Mouse (Mus musculus) forebrain, embryonic 14.5 days (tissue): ENCODE data around the gene Hspa12b. TPM values are rescaled to one million over a fixed set of nuclear protein-coding genes. Genes with fewer than 3 reads are reported as not detected.

ENCODE experiments used
- ATAC-seq: fragments of 200-750 bp; cut with Nextera tagmentation; 2 replicates; pipeline ENCODE4 v1.8.0; 2017; ENCODE audit warnings: mild to moderate bottlenecking, moderate library complexity
- DNase-seq: peaks from one replicate; pipeline ENCODE4 v3.0.0-alpha.2; 2015; ENCODE audit warnings: low spot score
- H3K27ac ChIP-seq: fragments of 300-500 bp; sonication (generic); 2 replicates; pipeline ENCODE4 v1.5.1; 2014; ENCODE audit warnings: low read depth, mild to moderate bottlenecking, control low read depth, low read length, moderate library complexity
- H3K27me3 ChIP-seq: fragments of 300-500 bp; sonication (generic); replicated peaks from 2 replicates; pipeline ENCODE4 v1.6.1; 2014; ENCODE audit warnings: low read length, control low read depth, mixed read lengths; ENCODE audit not compliant: control insufficient read depth, insufficient read depth
- H3K36me3 ChIP-seq: fragments of 300-500 bp; sonication (generic); 2 replicates; pipeline ENCODE4 v1.6.1; 2014; ENCODE audit warnings: low read length, control low read depth; ENCODE audit not compliant: control insufficient read depth, insufficient read depth
- H3K4me1 ChIP-seq: fragments of 300-500 bp; sonication (generic); 2 replicates; pipeline ENCODE4 v1.6.1; 2014; ENCODE audit warnings: antibody characterized with exemption, low read length, control low read depth; ENCODE audit not compliant: control insufficient read depth, insufficient read depth
- H3K4me2 ChIP-seq: fragments of 300-500 bp; sonication (generic); 2 replicates; pipeline ENCODE4 v1.6.1; 2014; ENCODE audit warnings: mild to moderate bottlenecking, control low read depth, low read length
- H3K4me3 ChIP-seq: fragments of 300-500 bp; sonication (generic); 2 replicates; pipeline ENCODE4 v1.5.1; 2014; ENCODE audit warnings: low read depth, low read length, control low read depth
- H3K9ac ChIP-seq: fragments of 300-500 bp; sonication (generic); 2 replicates; pipeline ENCODE4 v1.6.1; 2014; ENCODE audit warnings: mild to moderate bottlenecking, low read length, control low read depth, moderate library complexity
- H3K9me3 ChIP-seq: fragments of 300-500 bp; sonication (generic); replicated peaks from 2 replicates; pipeline ENCODE4 v1.6.1; 2016; ENCODE audit warnings: low read length, control low read depth, mixed read lengths; ENCODE audit not compliant: control insufficient read depth
- WGBS: fragments of 180-500 bp; shearing (Covaris S2); extraction: QIAGEN DNeasy Blood & Tissue Kit; methylation state at CpG from one replicate; pipeline ENCODE4 v1.1.7; 2014; 5-methylcytosine and 5-hydroxymethylcytosine counted together
- polyA plus RNA-seq: library from polyadenylated mRNA; unstranded; fragments of >200 nt; fragmentation: Nextera tagmentation; extraction: Ambion mirVana; gene quantifications from 2 replicates; pipeline ENCODE4 v1.2.1, GENCODE M21; 2014

Hspa12b gene
- polyA plus RNA-seq, 1 experiment from 2014 or later, result 1.6 TPM

DNA sequence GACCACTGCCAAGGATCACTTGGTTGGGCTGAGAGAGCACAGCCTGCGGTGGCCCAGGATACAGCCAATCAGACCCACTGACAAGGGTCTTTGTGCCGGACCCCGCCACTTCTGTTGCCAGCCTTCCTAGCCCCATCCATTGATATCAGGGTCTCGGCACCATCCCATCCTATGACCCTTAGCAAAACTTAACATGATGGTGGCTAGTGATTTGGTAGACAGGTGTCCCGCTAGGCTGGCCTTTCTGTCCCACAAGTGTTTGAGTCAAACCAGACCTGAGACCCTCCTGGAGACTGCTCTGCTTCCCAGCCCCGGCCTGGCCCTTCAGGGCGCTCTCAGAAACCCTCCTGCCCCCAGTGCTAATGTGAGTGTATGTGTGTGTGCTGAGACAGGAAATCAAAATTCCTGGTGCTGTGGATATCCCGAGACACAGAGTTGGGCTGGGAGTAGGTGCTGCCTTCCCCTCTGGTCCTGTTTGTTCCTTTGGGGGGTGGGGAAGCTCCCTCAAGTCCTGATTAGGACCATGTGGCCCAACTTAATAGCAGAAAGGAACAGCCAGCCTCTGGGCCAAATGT lies 7.8 kb downstream of the Hspa12b start:
- ATAC-seq (no peak), DNase-seq (no peak)
- Histone ChIP-seq H3K27me3 (no peaks in the 10 kb centered on the region), H3K36me3 (no peaks in the 10 kb centered on the region), H3K9ac (no peak overlapping the region), H3K4me2 (no peak overlapping the region), H3K4me1 (no peaks in the 10 kb centered on the region), H3K4me3 (no peak overlapping the region), H3K9me3 (no peaks in the 10 kb centered on the region), H3K27ac (no peak overlapping the region)
- WGBS, result 86% methylated on average over 8 of the region's 8 CpGs

DNA sequence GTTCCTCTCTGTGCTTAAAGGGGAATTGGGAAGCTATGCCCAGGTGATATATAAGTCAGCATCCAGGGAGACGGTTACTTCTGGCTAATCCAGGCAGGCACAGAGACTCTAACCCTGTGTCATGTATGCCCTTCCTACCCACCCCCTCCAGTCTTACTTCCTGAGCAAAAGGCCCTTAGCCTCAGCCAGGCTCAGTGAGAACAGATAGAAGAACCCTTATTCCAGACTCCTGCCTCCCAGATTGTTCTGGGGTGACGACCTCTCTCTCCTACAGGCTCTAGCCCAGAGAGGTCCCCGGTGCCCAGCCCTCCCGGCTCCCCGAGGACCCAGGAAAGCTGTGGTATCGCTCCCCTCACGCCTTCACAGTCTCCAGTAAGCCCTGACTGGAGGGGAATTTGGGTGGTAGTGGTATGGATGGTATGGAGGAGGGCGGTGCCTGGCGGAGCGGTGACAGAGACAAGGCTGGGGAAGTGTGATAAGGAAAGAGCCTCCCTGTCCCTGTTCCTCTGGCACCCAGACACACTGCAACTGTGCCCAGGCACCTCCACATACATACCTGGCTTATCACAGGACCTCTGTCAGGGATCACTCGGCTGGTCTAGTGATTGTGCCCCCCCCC lies 8.6 kb downstream of the Hspa12b start:
- no peak for DNase-seq
- no peaks in the 10 kb centered on the region for H3K9me3 ChIP-seq
- H3K9ac ChIP-seq, result no peak overlapping the region
- H3K4me2 ChIP-seq, result no peak overlapping the region
- H3K36me3 ChIP-seq, result no peaks in the 10 kb centered on the region
- ATAC-seq, result no peak
- no peak overlapping the region for H3K27ac ChIP-seq
- H3K4me1 ChIP-seq, result no peaks in the 10 kb centered on the region
- 86% methylated on average over 11 of the region's 11 CpGs for WGBS
- H3K27me3 ChIP-seq, result no peaks in the 10 kb centered on the region
- no peak overlapping the region for H3K4me3 ChIP-seq

DNA sequence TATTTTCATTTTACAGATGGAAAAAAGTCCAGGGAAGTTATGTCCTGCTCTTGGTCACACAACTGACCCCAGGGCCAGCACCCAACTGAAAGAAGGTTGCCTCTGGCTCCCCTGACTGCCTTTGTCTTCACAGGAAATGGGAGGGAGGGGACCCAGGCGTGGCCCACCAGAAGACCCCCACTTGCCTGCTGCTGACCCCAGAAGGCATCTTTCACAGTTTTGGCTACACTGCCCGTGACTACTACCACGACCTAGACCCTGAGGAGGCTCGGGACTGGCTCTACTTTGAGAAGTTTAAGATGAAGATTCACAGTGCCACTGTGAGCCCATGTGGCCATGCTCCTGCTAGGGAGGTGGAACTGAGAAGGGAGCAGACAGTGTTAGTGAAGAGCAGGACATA lies 11.2 kb downstream of the Hspa12b start:
- no peak overlapping the region for H3K4me2 ChIP-seq
- no peak overlapping the region for H3K4me3 ChIP-seq
- H3K27me3 ChIP-seq, result no peaks in the 10 kb centered on the region
- H3K27ac ChIP-seq, result no peak overlapping the region
- no peaks in the 10 kb centered on the region for H3K4me1 ChIP-seq
- WGBS, result 88% methylated on average over 4 of the region's 4 CpGs
- peaks cover under 1% of the 10 kb centered on the region; the same call in 1 of the 2 replicates for H3K36me3 ChIP-seq
- ATAC-seq, result no peak
- no peaks in the 10 kb centered on the region for H3K9me3 ChIP-seq
- H3K9ac ChIP-seq, result no peak overlapping the region
- no peak for DNase-seq

DNA sequence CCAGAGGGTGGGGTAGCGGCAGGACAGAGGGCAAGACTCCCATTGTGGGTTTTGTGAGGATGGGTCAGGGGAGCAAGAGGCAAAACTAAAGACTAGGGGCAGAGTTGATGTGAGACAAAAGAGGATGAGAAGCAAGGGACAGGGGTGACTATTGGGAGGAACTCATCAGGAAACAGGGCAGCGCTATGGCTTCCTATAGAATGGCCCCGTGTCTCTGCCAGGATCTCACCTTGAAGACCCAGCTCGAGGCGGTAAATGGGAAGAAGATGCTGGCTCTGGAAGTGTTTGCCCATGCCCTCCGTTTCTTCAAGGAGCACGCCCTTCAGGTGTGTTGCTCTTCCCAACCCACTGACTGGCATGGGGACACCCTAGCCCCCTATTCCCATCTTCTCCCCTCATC lies 11.7 kb downstream of the Hspa12b start:
- H3K27me3 ChIP-seq, result no peaks in the 10 kb centered on the region
- H3K4me1 ChIP-seq, result no peaks in the 10 kb centered on the region
- no peak for DNase-seq
- WGBS, result 94% methylated on average over 7 of the region's 7 CpGs
- H3K36me3 ChIP-seq, result peaks cover 5% of the 10 kb centered on the region; the same call in 1 of the 2 replicates
- no peak overlapping the region for H3K9ac ChIP-seq
- ATAC-seq, result no peak
- H3K4me2 ChIP-seq, result no peak overlapping the region
- no peaks in the 10 kb centered on the region for H3K9me3 ChIP-seq
- no peak overlapping the region for H3K27ac ChIP-seq
- H3K4me3 ChIP-seq, result no peak overlapping the region

DNA sequence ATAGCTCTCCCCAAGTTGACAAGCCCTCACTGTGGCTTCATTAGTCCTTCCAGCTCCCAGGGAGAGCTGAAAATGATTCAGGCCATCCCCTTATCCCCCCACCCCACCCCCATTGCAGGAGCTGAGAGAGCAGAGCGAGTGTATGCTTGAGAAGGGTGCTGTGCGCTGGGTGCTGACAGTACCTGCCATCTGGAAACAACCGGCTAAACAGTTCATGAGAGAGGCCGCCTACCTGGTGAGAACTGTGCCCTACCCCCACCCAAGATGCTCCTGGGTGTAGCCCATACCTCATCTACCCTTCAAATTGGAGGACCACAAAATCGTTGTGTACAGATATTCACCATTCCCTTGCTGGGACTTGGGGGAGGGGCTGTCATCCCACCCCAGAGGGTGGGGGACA lies 12.2 kb downstream of the Hspa12b start:
- 94% methylated on average over 5 of the region's 5 CpGs for WGBS
- H3K36me3 ChIP-seq, result peaks cover 7% of the 10 kb centered on the region
- no peak for ATAC-seq

DNA sequence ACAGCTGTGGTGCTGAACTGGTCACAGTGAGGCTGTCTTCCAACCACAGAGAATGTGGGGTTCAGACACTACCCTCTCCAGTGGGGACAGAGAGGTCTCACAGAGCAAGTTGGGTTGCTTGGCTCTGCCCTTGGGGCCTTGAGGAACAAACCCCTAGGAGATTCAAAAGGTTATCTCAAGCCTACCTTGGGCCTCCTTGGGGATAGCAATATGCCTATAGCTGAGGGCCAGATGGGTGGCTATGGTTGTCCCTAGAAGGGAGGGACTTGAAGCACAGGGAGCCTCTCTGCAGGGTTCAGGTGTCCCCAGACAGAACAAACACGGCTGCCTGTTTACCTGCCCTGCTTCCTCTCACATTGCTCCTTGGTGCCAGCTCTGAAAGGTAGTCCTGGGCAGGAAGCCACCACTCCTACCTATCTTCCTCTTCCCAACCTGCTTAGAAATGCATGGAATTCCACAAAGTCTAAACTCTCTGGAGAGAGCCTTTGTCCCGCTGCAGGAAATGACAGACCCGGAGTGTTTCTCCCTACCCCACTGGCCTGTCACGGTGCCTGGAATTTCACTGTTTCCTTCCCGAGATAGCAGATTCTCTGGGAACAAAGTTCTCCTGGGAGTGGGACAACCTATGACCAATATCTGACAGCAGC lies 12.9 kb downstream of the Hspa12b start:
- WGBS, result 69% methylated on average over 5 of the region's 5 CpGs
- Histone ChIP-seq H3K4me2 (no peak overlapping the region), H3K4me1 (no peaks in the 10 kb centered on the region), H3K36me3 (peaks cover 14% of the 10 kb centered on the region), H3K9ac (no peak overlapping the region), H3K4me3 (no peak overlapping the region), H3K27me3 (no peaks in the 10 kb centered on the region), H3K27ac (no peak overlapping the region), H3K9me3 (no peaks in the 10 kb centered on the region)
- no peak for ATAC-seq
- DNase-seq, result no peak

More for the DNA sequence above, 12.2 kb downstream of the Hspa12b start:
- Histone ChIP-seq H3K27ac (no peak overlapping the region), H3K4me3 (no peak overlapping the region), H3K9me3 (no peaks in the 10 kb centered on the region), H3K9ac (no peak overlapping the region), H3K27me3 (no peaks in the 10 kb centered on the region), H3K4me2 (no peak overlapping the region), H3K4me1 (no peaks in the 10 kb centered on the region)
- no peak for DNase-seq

DNA sequence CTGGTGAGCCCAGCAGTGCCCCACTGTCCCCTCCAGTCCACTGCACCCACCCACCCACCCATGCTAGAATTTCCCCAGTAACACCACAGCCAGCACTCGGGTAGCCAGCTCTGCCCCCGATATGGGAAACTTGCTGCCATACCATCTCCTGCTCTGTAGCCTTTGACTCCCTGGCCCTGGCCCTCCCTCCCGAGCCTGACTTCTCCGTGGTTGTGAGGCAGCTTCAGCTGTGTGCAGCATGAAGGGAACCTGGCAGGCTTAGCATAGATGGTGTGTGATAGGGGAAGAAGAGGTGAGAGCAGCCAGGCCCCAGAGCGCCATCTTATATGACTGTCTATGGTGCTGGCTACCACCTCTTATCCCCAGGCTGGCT lies 13.4 kb downstream of the Hspa12b start:
- no peak overlapping the region for H3K27ac ChIP-seq
- no peaks in the 10 kb centered on the region for H3K27me3 ChIP-seq
- H3K36me3 ChIP-seq, result peaks cover 18% of the 10 kb centered on the region
- H3K9ac ChIP-seq, result no peak overlapping the region
- no peak overlapping the region for H3K4me2 ChIP-seq
- H3K4me3 ChIP-seq, result no peak overlapping the region
- 75% methylated on average over 5 of the region's 5 CpGs for WGBS
- no peaks in the 10 kb centered on the region for H3K4me1 ChIP-seq
- DNase-seq (no peak), ATAC-seq (no peak)
- H3K9me3 ChIP-seq, result no peaks in the 10 kb centered on the region

DNA sequence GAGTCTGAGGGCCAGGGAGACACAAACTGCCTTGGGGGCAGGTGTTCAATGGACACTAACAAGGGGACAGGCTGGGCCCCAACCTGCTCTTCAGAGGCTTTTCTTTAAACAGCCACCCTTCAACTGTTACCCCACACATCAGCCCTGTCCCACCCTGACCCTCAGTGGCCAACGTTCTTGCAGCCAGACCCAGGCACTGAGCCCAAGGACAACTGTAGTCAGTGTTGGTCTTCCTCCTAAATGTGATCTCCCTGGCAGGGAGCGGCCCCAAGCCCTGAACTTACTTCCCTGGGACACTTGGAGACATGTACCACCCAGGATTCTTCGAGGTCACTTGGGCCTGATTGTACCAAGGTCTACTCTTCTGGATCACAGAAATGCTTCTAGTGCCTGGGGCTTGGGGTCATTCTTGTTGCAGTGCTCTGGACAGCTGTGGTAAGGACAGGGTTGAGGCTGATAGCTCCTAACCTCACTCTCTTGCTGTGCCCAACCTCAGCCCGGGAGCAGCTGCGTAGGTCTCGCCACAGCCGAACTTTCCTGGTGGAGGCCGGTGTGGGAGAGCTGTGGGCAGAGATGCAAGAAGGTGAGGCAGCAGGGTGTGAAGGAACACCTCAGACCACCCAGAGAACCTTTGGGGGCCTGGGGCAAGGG lies 14.4 kb downstream of the Hspa12b start:
- ATAC-seq (no peak), DNase-seq (no peak)
- Histone ChIP-seq H3K4me1 (no peaks in the 10 kb centered on the region), H3K9ac (no peak overlapping the region), H3K4me2 (no peak overlapping the region), H3K36me3 (peaks cover 28% of the 10 kb centered on the region), H3K27ac (no peak overlapping the region), H3K4me3 (no peak overlapping the region), H3K9me3 (no peaks in the 10 kb centered on the region), H3K27me3 (no peaks in the 10 kb centered on the region)
- WGBS, result 83% methylated on average over 8 of the region's 8 CpGs

DNA sequence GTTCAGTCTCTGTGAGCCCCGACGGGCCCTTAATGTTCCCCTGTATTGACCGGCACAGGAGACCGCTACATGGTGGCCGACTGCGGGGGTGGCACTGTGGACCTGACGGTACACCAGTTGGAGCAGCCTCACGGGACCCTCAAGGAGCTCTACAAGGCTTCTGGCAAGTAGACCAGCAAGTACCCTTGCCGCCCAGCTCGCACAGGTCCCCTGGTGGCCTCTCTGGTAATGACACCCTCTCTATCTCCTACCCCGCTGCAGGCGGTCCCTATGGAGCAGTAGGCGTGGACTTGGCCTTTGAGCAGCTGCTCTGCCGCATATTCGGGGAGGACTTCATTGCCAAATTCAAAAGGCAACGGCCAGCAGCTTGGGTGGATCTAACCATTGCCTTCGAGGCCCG lies 15.5 kb downstream of the Hspa12b start:
- ATAC-seq, result peak; percentile 33
- WGBS, result 28% methylated on average over 18 of the region's 18 CpGs

More for the DNA sequence above, 15.5 kb downstream of the Hspa12b start:
- Histone ChIP-seq H3K36me3 (peaks cover 39% of the 10 kb centered on the region), H3K9me3 (no peaks in the 10 kb centered on the region), H3K4me3 (no peak overlapping the region), H3K4me2 (no peak overlapping the region), H3K9ac (no peak overlapping the region), H3K4me1 (no peaks in the 10 kb centered on the region), H3K27ac (no peak overlapping the region), H3K27me3 (no peaks in the 10 kb centered on the region)
- peak; percentile 49 for DNase-seq
